Mouse (Mus musculus) Patski (cell line): ENCODE data around the gene Rag2. TPM values are rescaled to one million over a fixed set of nuclear protein-coding genes. Genes with fewer than 3 reads are reported as not detected.

Experiments
- ATAC-seq: fragments of 100-300 bp; one replicate; pipeline ENCODE4 v1.8.0; 2021
- CTCF ChIA-PET: fragments of 350-600 bp; sonication (Branson Sonifier 250); formaldehyde crosslinking; loops from one replicate; lab custom pipeline; 2022; ENCODE audit warnings: inconsistent platforms; lab: Charles Lee
- POLR2A ChIA-PET: fragments of 350-600 bp; sonication (Branson Sonifier 250); formaldehyde crosslinking; loops from one replicate; lab custom pipeline; 2022; ENCODE audit warnings: antibody characterized with exemption, inconsistent platforms; lab: Charles Lee
- DNase-seq: peaks from one replicate; pipeline ENCODE4 v3.0.0-alpha.2; 2011; ENCODE audit warnings: low read depth, low spot score
- H3K27me3 ChIP-seq: fragments of 371-371 bp; one replicate; pipeline ENCODE4 v1.5.1; 2021
- CTCF ChIP-seq: fragments of 100-300 bp; IDR thresholded peaks from one replicate; pipeline ENCODE4 v1.5.1; 2021
- in situ Hi-C: fragments of 300-500 bp; cut with MboI; formaldehyde crosslinking; loops from 3 replicates; pipeline ENCODE4 v1.11.1; 2018; ENCODE audit warnings: low pct_unique_long_range_greater_than_20kb, mixed read lengths
- polyA plus RNA-seq: library from polyadenylated mRNA; unstranded; gene quantifications from one replicate; pipeline ENCODE4 v1.2.3, GENCODE M21; 2021

The Rag2 gene
- polyA plus RNA-seq, 1 experiment from 2014 or later = not detected

DNA sequence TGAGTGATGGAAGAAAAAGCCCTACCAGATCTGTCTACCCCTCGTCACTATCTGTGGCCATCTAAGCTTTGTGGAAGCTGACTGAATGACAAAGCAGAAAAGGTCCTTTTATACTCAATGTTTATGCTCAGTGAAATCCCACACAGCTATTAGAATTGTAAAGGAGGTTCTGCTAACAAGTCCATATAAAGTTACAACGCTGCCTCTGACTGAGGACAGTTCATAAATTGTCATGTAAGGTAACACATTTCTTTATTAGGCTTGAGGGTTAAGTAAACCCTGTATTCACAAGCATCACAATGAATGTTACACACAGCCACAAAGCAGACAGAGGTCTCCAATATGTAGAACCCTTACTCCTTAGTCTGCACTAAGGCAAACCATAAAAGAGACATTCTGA, 507 bp upstream of the Rag2 start:
- ATAC-seq (no peak), DNase-seq (no peak)
- TF ChIP-seq CTCF = no peak
- no peaks in the 10 kb centered on the region for H3K27me3 ChIP-seq
- CTCF ChIA-PET = interaction anchor here (1.2 kb wide), 1 partner anchor 10 kb away, joined by 3 read pairs; no protein-coding TSS in a partner anchor
- POLR2A ChIA-PET = no interaction called here
- in situ Hi-C loops = no loop called here

GRCm38 (mm10) chr2:101627227-101627626, 2.7 kb downstream of the Rag2 start:
- H3K27me3 ChIP-seq = peaks cover 16% of the 10 kb centered on the region
- ChIA-PET POLR2A (no interaction called here), CTCF (no interaction called here)
- no peak for TF ChIP-seq CTCF
- DNase-seq (no peak), ATAC-seq (no peak)
- in situ Hi-C loops = no loop called here

- peak; percentile 10 for TF ChIP-seq CTCF
- ATAC-seq = peak; percentile 94
- CTCF ChIA-PET = interaction anchor here (0.6 to 1.4 kb wide), 2 partner anchors 15 to 59 kb away, joined by 3 read pairs; no protein-coding TSS in a partner anchor
- in situ Hi-C loops = no loop called here
- peak; percentile 86 for DNase-seq
- POLR2A ChIA-PET = interaction anchor here (0.9 to 2.3 kb wide), 2 partner anchors 8 to 11 kb away, joined by 3 to 8 read pairs; no protein-coding TSS in a partner anchor
- peaks cover 27% of the 10 kb centered on the region for H3K27me3 ChIP-seq
Observed at GRCm38 (mm10) chr2:101628297-101629236, 4.0 kb downstream of the Rag2 start.

- in situ Hi-C loops = no loop called here
- CTCF ChIA-PET = interaction anchor here (1.2 kb wide), 1 partner anchor 9 kb away, joined by 3 read pairs; no protein-coding TSS in a partner anchor
Observed at GRCm38 (mm10) chr2:101638979-101639839, 14.7 kb downstream of the Rag2 start.

GRCm38 (mm10) chr2:101639840-101640350, 15.4 kb downstream of the Rag2 start:
- POLR2A ChIA-PET = interaction anchor here (1.0 kb wide), 1 partner anchor 12 kb away, joined by 3 read pairs; no protein-coding TSS in a partner anchor
- CTCF ChIA-PET = interaction anchor here (1.2 kb wide), 1 partner anchor 8 kb away, joined by 3 read pairs; no protein-coding TSS in a partner anchor
- no peak for DNase-seq
- ATAC-seq = no peak
- peaks cover 53% of the 10 kb centered on the region for H3K27me3 ChIP-seq
- in situ Hi-C loops = no loop called here
- TF ChIP-seq CTCF = no peak

More at GRCm38 (mm10) chr2:101638979-101639839, 14.7 kb downstream of the Rag2 start:
- ATAC-seq (no peak), DNase-seq (no peak)
- POLR2A ChIA-PET = interaction anchor here (1.0 kb wide), 1 partner anchor 11 kb away, joined by 3 read pairs; no protein-coding TSS in a partner anchor
- peaks cover 58% of the 10 kb centered on the region for H3K27me3 ChIP-seq
- no peak for TF ChIP-seq CTCF

DNA sequence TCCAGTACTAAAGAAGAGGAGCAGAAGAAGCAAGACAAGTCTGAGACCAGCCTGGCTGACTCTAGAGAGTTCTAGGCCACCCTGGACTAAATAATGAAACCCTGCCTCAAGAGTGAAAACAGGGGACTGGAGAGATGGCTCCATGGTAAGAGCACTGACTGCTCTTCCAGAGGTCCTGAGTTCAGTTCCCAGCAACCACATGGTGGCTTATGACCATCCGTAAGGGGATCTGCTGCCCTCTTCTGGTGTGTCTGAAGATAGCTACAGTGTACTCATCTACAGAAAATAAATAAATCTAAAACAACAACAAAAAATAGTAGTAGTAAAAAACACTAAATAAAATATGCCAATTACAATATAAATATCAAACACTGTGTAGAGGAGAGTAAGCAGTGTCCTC, 21.3 kb downstream of the Rag2 start:
- ChIA-PET CTCF (no interaction called here), POLR2A (no interaction called here)
- ATAC-seq (no peak), DNase-seq (no peak)
- H3K27me3 ChIP-seq = peaks cover 72% of the 10 kb centered on the region
- in situ Hi-C loops = no loop called here
- peak; percentile 19 for TF ChIP-seq CTCF

GRCm38 (mm10) chr2:101648361-101648760, 23.8 kb downstream of the Rag2 start:
- peaks cover 65% of the 10 kb centered on the region for H3K27me3 ChIP-seq
- POLR2A ChIA-PET = no interaction called here
- DNase-seq (no peak), ATAC-seq (no peak)
- in situ Hi-C loops = no loop called here
- no peak for TF ChIP-seq CTCF
- CTCF ChIA-PET = interaction anchor here (0.8 to 6.5 kb wide), 4 partner anchors 9 to 175 kb away, joined by 3 to 34 read pairs (median 4); no protein-coding TSS in a partner anchor

DNA sequence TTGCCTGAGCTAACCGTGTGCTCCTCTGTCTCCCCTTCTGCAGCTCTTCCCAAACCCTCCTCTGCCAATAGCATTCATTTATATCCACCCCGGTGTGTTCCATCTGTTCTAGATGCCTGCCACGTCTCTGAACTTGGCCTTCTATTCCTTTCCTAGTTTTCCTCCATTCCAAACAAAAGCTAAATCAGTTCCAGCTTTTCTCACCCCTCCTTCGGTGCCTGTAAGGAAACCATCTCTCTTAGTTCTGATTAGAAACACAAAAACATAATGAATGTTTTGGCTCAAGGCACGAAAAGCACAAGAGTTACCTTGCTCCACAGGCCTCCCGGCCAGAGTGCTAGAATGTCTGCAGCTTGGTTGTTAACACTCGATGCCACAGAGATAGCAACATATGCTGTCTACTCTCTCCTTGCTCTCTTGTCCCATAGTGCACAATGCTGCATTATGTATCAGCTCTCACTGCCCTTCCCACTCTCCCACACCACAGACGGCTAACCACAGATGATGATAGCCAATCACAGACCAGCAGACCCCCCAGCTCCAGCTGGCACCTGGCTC, 24.7 kb downstream of the Rag2 start, which contains the start of the genes Rag1 and B230118H07Rik:
Gene Rag1, minus strand, starts transcription at position 388 of the 558 bp plus-strand sequence.
Gene B230118H07Rik, minus strand, starts transcription at position 419 of the 558 bp plus-strand sequence.
- POLR2A ChIA-PET = no interaction called here
- ATAC-seq (no peak), DNase-seq (no peak)
- peaks cover 64% of the 10 kb centered on the region for H3K27me3 ChIP-seq
- in situ Hi-C loops = no loop called here
- CTCF ChIA-PET = interaction anchor here (1.0 to 6.5 kb wide), 5 partner anchors 15 to 190 kb away, joined by 3 to 34 read pairs (median 4); no protein-coding TSS in a partner anchor
- no peak for TF ChIP-seq CTCF

GRCm38 (mm10) chr2:101650446-101650845, 25.9 kb downstream of the Rag2 start:
- in situ Hi-C loops = loop anchor here (5.0 kb wide), 1 partner anchor 118 kb away; no protein-coding TSS in a partner anchor
- POLR2A ChIA-PET = no interaction called here

More at GRCm38 (mm10) chr2:101650446-101650845, 25.9 kb downstream of the Rag2 start:
- CTCF ChIA-PET = interaction anchor here (1.5 to 6.5 kb wide), 2 partner anchors 53 to 177 kb away, joined by 4 to 34 read pairs; no protein-coding TSS in a partner anchor
- DNase-seq = no peak
- TF ChIP-seq CTCF = no peak
- no peak for ATAC-seq
- peaks cover 66% of the 10 kb centered on the region for H3K27me3 ChIP-seq
